ENCODE assay signal across 1 mouse cellular context in genomic region chr15:82339150-82339549, GRCm38 (mm10).
TF ChIP-seq lines count a peak whose summit lies in the region.

No protein-coding gene starts in this region.

TF ChIP-seq in MEL, 35 proteins besides CTCF, POLR2A, EP300 and RAD21 (continued from another document):
- TF ChIP-seq BHLHE40 (IDR thresholded peaks at IDR 0.05; ENCODE audit: borderline replicate concordance, low read depth, low read length) (no peak), ZMIZ1 (IDR thresholded peaks at IDR 0.05; ENCODE audit: low read depth, low read length) (no peak), TBP (IDR thresholded peaks at IDR 0.05; ENCODE audit: low read depth, low read length) (no peak), ZNF384 (IDR thresholded peaks at IDR 0.05; ENCODE audit: low read depth, low read length) (no peak), MXI1 (IDR thresholded peaks at IDR 0.05; ENCODE audit: low read depth, low read length) (no peak), GABPA (IDR thresholded peaks at IDR 0.05; ENCODE audit: low read depth, low read length) (no peak), ELF1 (IDR thresholded peaks at IDR 0.05; ENCODE audit: low read depth, low read length) (no peak), CHD2 (IDR thresholded peaks at IDR 0.05; ENCODE audit: low read length) (no peak), NRF1 (IDR thresholded peaks at IDR 0.05; ENCODE audit: insufficient read depth, low read depth, low read length, poor library complexity, severe bottlenecking) (no peak), TAL1 (IDR thresholded peaks at IDR 0.05; ENCODE audit: low read length) (no peak), NELFE (IDR thresholded peaks at IDR 0.05; ENCODE audit: low read depth, low read length) (no peak; the same call in 1 of the 2 replicates)
